Mouse (Mus musculus): ENCODE data around the gene Smg1.

GRCm38 (mm10) chr7:118283186-118283585 is 39.7 kb upstream of the Smg1 start:
- TF ChIP-seq POLR2A (IDR thresholded peaks at IDR 0.05; ENCODE audit: borderline replicate concordance, extremely low read depth, low read depth, low read length) (no peak), CTCF (IDR thresholded peaks at IDR 0.05; ENCODE audit: insufficient read depth, low read length) (no peak)
